Mouse (Mus musculus): ENCODE data around the gene Adamts18.

Gene Adamts18

GRCm38 (mm10) chr8:113848653-113849135 lies at the start of gene Adamts18:
Adamts18 (minus strand) TSS chr8:113848738.
- no peak for DNase-seq (ENCODE audit: low read depth, low spot score)

- no peak for DNase-seq (ENCODE audit: low read depth, low spot score)
Measured at GRCm38 (mm10) chr8:113896446-113896845, 47.9 kb upstream of the Adamts18 start.

GRCm38 (mm10) chr8:113891376-113891775 lies 42.8 kb upstream of the Adamts18 start:
- DNase-seq (ENCODE audit: low read depth, low spot score) = no peak

DNA sequence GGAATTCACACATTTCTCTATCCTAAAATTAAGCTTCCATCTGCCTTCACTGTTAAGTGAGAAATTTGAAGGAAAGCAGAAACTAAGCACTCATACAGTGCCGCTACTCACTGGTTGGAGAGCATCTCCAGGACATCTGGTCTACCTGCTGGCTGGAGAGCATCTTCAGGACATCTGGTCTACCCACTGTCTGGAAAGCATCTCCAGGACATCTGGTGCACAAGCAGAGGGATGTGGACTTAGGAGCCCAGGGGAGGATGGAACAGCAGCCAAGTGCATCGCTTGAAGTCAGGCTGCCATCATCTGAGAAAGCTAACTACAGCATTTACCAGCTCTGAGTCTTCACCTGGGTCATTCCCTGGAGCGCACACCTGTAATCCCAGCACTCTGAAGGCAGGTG lies 38.0 kb upstream of the Adamts18 start:
- DNase-seq (ENCODE audit: low read depth, low spot score) = no peak

GRCm38 (mm10) chr8:113885101-113885500 lies 36.6 kb upstream of the Adamts18 start:
- DNase-seq (ENCODE audit: low read depth, low spot score) = no peak

- no peak for DNase-seq (ENCODE audit: low read depth, low spot score)
Measured at GRCm38 (mm10) chr8:113883994-113884393, 35.5 kb upstream of the Adamts18 start.

DNA sequence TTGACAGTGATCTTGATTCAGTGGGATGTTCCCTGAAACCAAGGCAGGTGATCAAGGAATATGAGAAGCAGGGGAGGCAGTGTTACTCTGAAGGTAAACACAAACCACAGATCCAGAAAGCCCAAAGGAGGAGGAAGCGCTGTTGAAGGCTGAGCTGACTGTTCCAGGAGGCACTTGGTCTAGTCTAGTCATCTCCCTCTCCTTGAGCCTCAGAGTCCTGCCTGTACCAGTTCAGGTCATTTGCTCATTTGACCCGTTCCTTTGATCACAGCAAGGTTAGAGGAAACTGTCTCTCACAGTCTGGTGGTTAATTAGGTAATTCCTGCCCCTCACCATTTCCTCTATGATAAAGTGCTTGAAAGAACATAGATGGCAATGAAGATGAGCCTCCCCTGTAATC lies 34.0 kb upstream of the Adamts18 start:
- DNase-seq (ENCODE audit: low read depth, low spot score) = no peak

GRCm38 (mm10) chr8:113878411-113879006 lies 30.0 kb upstream of the Adamts18 start:
- DNase-seq (ENCODE audit: low read depth, low spot score) = no peak

- peak; percentile 96 for DNase-seq (ENCODE audit: low read depth, low spot score)
Measured at GRCm38 (mm10) chr8:113873446-113874120, 25.0 kb upstream of the Adamts18 start.

DNA sequence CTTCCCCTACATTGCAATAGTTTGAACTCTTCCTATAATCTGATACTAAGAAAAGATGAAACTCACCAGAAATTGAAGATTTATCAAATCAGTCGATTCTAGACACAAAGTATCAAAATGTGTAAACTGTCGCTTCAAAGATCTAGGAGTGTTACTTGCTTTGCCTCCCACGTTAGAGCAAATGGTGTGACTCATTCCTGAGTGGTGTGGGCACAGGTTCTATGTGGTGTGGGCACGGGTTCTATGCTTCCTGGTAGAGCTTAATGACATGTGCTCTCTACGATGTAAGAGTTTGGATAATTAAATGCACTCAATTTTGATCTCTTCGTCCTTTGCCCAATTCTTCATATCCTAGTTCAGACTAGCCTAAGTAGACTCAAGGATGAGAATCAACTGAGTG lies 23.9 kb upstream of the Adamts18 start:
- DNase-seq (ENCODE audit: low read depth, low spot score) = no peak

DNA sequence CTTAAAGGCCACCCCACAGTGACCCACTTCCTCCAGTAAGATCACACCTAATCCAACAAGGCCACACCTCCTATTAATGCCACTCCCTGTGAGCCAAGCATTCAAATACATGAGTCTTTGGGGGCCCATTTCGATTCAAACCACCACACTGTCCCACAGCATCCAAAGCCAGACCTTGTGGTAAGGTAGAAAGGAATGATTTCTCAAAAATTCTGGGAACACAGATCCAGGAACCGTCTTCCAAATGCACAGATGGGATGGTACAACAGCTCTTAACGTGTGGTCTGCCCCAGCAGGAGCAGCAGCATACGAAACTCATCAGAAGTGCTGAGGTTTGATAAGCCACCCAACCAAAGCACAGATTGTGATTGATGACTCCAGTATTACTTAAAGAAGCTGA lies 18.0 kb upstream of the Adamts18 start:
- DNase-seq (ENCODE audit: low read depth, low spot score) = no peak

DNA sequence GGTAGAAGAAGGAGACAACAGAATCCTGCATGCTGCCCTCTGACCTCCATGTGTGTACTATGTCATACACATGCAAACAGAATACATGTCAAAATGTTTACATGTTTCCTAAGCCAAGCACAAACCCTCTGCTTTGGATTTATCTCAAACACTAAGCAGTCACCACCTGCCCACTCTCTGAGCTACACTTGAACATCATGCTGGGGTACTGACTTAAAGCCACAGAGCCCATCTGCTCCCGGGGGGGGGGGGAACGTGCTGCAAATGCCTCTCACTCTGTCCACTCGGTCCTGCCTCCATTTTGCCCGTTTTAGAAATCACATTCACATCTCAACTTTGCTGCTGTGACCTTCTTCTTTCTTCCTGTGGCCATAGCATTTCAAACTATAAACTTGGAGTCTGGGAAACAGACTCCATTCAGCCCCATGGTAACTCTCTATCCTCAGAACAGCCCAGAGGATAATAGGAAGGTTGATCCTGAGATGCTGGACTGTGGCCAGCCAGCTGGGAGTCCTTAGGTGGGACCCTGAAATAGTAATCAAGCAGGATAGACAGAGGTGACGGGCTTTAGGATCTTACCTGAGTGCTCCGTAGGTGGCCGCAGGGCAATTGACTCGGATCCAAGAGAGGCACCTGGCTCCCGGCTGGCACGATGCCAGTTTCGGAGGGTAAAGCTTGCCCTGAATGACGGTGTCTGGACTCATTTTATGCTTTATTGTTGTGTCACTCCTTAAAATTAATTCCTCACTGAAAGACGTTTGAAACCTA lies 17.0 kb upstream of the Adamts18 start:
- no peak for DNase-seq (ENCODE audit: low read depth, low spot score)

DNA sequence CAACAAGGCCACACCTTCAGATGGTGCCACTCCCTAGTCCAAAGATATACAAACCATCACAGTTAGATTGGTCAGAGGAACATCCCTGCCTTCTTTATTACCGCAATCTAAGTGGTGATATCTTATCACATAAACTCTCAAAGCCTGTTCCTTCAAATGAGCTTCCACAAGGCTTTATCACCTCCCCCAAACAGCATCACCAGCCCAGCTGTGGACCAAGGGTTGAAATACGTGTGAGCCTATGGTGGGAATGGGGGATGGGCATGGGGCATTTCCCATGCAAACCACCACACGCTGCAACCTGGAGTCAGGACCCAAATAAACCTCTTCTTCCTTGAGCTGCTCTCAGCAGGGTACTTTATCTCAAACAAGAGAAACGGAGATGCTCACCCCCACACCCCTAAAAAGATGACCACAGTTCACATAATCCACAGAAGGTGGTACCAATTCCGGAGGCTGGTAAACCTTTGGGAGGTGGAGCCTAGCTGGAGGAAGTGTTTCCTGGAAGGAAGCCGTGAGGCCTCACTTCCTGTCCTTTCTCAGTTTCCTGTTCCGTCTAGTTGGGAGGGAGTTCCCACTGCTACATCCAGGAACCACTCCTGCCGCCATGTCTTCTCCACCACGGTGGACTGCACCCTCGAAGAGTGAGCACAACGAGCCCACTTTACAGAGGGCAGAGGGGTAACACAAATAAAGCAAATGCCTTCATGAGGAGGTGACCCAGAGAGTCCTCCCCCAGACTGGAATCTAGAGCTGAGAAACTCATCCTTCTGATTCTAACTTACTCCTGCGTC lies 11.5 kb upstream of the Adamts18 start:
- DNase-seq (ENCODE audit: low read depth, low spot score) = no peak

- DNase-seq (ENCODE audit: low read depth, low spot score) = no peak
Measured at GRCm38 (mm10) chr8:113858801-113859200, 10.3 kb upstream of the Adamts18 start.

- DNase-seq (ENCODE audit: low read depth, low spot score) = no peak
Measured at GRCm38 (mm10) chr8:113854622-113855293, 6.2 kb upstream of the Adamts18 start.

- no peak for DNase-seq (ENCODE audit: low read depth, low spot score)
Measured at GRCm38 (mm10) chr8:113853714-113854113, 5.2 kb upstream of the Adamts18 start.

GRCm38 (mm10) chr8:113851655-113852054 lies 3.1 kb upstream of the Adamts18 start:
- no peak for DNase-seq (ENCODE audit: low read depth, low spot score)

DNA sequence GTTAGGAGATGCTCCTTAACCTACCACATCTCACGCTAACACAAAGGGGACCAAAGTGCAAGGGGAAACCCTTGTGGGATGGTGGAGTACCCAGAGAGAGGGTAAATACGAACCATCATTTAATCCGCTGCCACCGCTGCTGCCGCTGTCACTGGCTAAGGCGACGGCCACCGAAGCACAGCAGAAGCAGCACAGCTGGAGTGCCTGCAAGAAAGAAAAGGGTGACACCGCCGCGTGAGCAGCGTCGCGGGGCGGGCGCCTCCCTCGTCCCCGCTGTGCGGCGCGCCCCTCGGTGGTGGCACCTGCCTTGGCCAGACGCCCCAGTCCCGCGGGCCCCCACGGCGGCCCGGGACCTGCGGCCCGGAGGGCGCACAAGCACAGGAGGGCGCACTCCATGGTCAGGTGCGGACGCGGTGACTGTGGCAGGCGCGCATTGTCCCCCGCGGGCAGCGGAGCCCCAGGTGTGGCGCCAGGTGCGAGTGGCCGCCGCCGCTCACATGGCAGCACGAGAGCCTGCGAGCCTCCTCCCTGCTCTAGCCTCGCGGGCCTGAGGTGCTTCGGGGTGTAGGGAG lies 371 bp downstream of the Adamts18 start:
- no peak for DNase-seq (ENCODE audit: low read depth, low spot score)

DNA sequence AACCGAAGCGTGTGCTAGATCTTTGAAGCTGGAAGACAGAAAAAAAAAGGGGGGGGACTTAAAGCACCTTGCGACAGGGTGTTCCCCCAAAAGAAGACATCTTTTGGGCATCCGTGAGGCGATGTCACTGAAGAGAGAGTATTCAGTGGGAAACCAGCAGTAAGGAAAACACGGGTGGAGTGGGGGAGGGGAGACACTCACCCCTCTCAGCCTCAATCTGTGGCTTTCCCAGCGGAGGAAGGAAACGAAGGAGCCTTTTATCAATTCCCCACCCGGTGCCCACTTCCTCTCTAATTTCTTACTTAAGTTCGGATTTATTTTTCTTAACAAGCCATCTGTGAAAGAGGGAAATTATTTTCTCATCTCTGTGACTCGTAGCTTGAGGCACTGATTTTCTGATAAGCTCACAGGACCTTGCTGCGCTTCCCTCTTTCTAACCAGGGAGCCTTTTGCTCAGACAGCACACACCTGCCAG lies 895 bp downstream of the Adamts18 start:
- DNase-seq (ENCODE audit: low read depth, low spot score) = no peak

- no peak for DNase-seq (ENCODE audit: low read depth, low spot score)
Measured at GRCm38 (mm10) chr8:113846669-113847068, 1.9 kb downstream of the Adamts18 start.

GRCm38 (mm10) chr8:113844801-113845301 lies 3.7 kb downstream of the Adamts18 start:
- no peak for DNase-seq (ENCODE audit: low read depth, low spot score)

Data from telencephalon, adult 2 months (tissue).